Mouse (Mus musculus) right cerebral cortex, adult 18-20 months (tissue): ENCODE data around the gene Tomm20.
A peak's percentile ranks its signal among the peaks of the same experiment; 100 is the strongest.
"Not testable (repeated sequence)": the region's sequence is repeated elsewhere in the genome, so short reads cannot be mapped to it uniquely, and the experiment has no call there.

Experiments used
- DNase-seq: peaks from one replicate; pipeline ENCODE4 v3.0.0; 2022; ENCODE audit warnings: mixed read lengths

Gene Tomm20

GRCm38 (mm10) chr8:126916611-126917010, 29.0 kb downstream of the Tomm20 start:
- DNase-seq = no peak

GRCm38 (mm10) chr8:126914609-126915375, 30.9 kb downstream of the Tomm20 start:
- DNase-seq = no peak

- DNase-seq = not testable (repeated sequence)
These were observed 31.5 kb downstream of the Tomm20 start for GRCm38 (mm10) chr8:126914107-126914490.

GRCm38 (mm10) chr8:126913241-126914106, 32.2 kb downstream of the Tomm20 start:
- DNase-seq = no peak

- DNase-seq = no peak
These were observed 36.3 kb downstream of the Tomm20 start for GRCm38 (mm10) chr8:126909371-126909802.

GRCm38 (mm10) chr8:126908805-126909204, 36.8 kb downstream of the Tomm20 start:
- DNase-seq = no peak

GRCm38 (mm10) chr8:126907968-126908367, 37.7 kb downstream of the Tomm20 start:
- DNase-seq = no peak

GRCm38 (mm10) chr8:126907374-126907773, 38.3 kb downstream of the Tomm20 start:
- no peak for DNase-seq

GRCm38 (mm10) chr8:126905387-126905786, 40.3 kb downstream of the Tomm20 start:
- no peak for DNase-seq

- DNase-seq = no peak
These were observed 41.7 kb downstream of the Tomm20 start for GRCm38 (mm10) chr8:126903927-126904326.

- DNase-seq = no peak
These were observed 42.3 kb downstream of the Tomm20 start for GRCm38 (mm10) chr8:126903224-126903895.

GRCm38 (mm10) chr8:126901612-126902011, 44.0 kb downstream of the Tomm20 start:
- no peak for DNase-seq

- DNase-seq = no peak
These were observed 44.6 kb downstream of the Tomm20 start for GRCm38 (mm10) chr8:126901049-126901448.

- peak; percentile 79 for DNase-seq
These were observed 50.5 kb downstream of the Tomm20 start for GRCm38 (mm10) chr8:126895133-126895532.

- no peak for DNase-seq
These were observed 58.0 kb downstream of the Tomm20 start for GRCm38 (mm10) chr8:126887639-126888006.

GRCm38 (mm10) chr8:126886741-126887638, 58.7 kb downstream of the Tomm20 start:
- peak; percentile 41 for DNase-seq

- DNase-seq = no peak
These were observed 59.8 kb downstream of the Tomm20 start for GRCm38 (mm10) chr8:126885554-126886485.

- DNase-seq = peak; percentile 79
These were observed 61.3 kb downstream of the Tomm20 start for GRCm38 (mm10) chr8:126884202-126884926.

GRCm38 (mm10) chr8:126883752-126884151, 61.9 kb downstream of the Tomm20 start:
- no peak for DNase-seq

GRCm38 (mm10) chr8:126882586-126882985, 63.1 kb downstream of the Tomm20 start:
- DNase-seq = not testable (repeated sequence)
